Mouse (Mus musculus) limb, embryonic 10.5 days (tissue): ENCODE data around the gene Hs3st5. TPM values are rescaled to one million over a fixed set of nuclear protein-coding genes. Genes with fewer than 3 reads are reported as not detected.

ENCODE experiments used
- DNase-seq: peaks from one replicate; pipeline ENCODE4 v3.0.0-alpha.2; 2017; ENCODE audit warnings: low spot score
- H3K27ac ChIP-seq: fragments of 300-500 bp; sonication (generic); 2 replicates; pipeline ENCODE4 v1.5.1; 2016; ENCODE audit warnings: mild to moderate bottlenecking
- H3K27me3 ChIP-seq: fragments of 300-500 bp; sonication (generic); 2 replicates; pipeline ENCODE4 v1.6.1; 2016; ENCODE audit warnings: low read depth, mild to moderate bottlenecking; ENCODE audit not compliant: poor library complexity, severe bottlenecking
- H3K36me3 ChIP-seq: fragments of 300-500 bp; sonication (generic); 2 replicates; pipeline ENCODE4 v1.6.1; 2016; ENCODE audit warnings: mild to moderate bottlenecking, moderate library complexity
- H3K4me1 ChIP-seq: fragments of 300-500 bp; sonication (generic); 2 replicates; pipeline ENCODE4 v1.6.1; 2016
- H3K4me3 ChIP-seq: fragments of 300-500 bp; sonication (generic); 2 replicates; pipeline ENCODE4 v1.5.1; 2016; ENCODE audit warnings: mild to moderate bottlenecking, moderate library complexity
- H3K9me3 ChIP-seq: fragments of 300-500 bp; sonication (generic); replicated peaks from 2 replicates; pipeline ENCODE4 v1.6.1; 2016; ENCODE audit warnings: mild to moderate bottlenecking
- WGBS: fragments of 180-500 bp; shearing (Covaris S2); methylation state at CpG from one replicate; pipeline ENCODE4 v1.1.7; 2016; 5-methylcytosine and 5-hydroxymethylcytosine counted together
- polyA plus RNA-seq: library from polyadenylated mRNA; unstranded; fragments of >200 nt; fragmentation: Nextera tagmentation; extraction: Ambion mirVana; gene quantifications from 2 replicates; pipeline ENCODE4 v1.2.1, GENCODE M21; 2016

The Hs3st5 gene
- polyA plus RNA-seq, result 0.11 and 0.20 TPM in 2 replicates

DNA sequence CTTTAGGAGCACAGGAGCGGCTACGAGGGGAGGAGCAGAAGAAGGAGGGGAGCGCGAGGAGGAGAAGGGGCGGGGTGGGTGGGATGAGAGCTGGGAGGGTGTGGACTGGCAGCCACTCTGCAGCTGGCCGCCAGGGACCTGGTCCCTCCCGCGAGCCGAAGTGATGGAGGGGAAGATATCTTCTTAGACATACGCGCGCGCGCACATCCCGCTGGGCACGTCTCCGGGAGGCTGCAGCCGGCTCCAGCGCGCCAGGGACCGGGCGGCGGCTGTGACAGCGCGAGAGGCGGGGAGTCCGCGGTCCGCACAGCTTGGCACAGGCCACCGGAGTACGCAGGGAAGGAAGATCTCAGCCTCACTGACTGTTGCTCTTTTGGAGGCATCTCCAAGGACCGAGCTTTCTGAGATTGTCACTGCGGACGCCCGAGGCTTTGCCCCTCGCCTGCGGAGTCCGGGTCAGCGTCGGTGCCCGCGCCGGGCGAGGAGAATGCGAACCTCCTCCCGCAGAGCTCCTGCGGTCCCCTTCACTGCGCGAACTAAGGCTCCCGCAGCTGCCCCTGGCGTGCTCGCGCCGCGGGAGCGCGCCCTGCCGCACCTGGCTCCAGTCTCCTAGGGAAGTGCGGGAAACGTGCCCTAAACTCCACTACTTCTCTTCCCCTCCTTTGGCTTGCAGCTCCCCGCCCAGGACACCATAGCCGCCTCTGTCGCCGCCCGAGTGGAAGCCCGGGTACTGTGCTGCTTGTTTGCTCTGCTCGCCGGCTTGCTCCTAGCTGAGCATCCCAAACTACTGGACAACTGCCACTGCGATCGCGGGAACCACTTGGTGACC is at the start of gene Hs3st5:
TSS of gene Hs3st5 (plus strand) at position 88 of the 829 bp plus-strand sequence.
- H3K9me3 ChIP-seq, result no peaks in the 10 kb centered on the region
- H3K27ac ChIP-seq, result no peak within 1 kb of the TSS
- H3K4me1 ChIP-seq, result peaks cover 19% of the 10 kb centered on the region
- no peaks in the 10 kb centered on the region for H3K36me3 ChIP-seq
- under 1% methylated on average over 71 of the region's 71 CpGs for WGBS
- H3K27me3 ChIP-seq, result peaks cover 64% of the 10 kb centered on the region
- peak; percentile 66 for DNase-seq
- H3K4me3 ChIP-seq, result peak within 1 kb of the TSS; percentile 68

DNA sequence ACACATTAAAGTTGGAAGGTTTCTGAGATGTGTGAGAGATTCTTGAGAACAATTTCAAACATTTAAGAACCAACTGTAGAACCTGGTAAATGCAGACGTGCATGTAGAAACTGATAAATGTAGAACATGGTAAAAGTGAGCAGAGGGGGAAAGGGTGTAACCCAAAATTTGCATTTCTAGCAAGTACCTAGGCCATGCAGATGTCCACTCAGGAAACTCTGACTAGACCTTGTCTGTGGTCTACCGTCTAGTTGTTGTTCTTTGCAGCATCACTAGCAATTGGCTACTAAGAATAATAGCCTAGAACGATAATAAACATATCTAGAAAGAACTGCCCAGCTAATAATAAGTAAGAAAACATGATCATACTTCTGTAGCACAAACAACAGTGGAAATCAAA is 38.0 kb upstream of the Hs3st5 start:
- no peak overlapping the region for H3K4me3 ChIP-seq
- DNase-seq, result no peak
- no peaks in the 10 kb centered on the region for H3K4me1 ChIP-seq
- 92% methylated on average over 3 of the region's 3 CpGs for WGBS
- no peak overlapping the region for H3K27ac ChIP-seq
- H3K27me3 ChIP-seq, result no peaks in the 10 kb centered on the region
- H3K9me3 ChIP-seq, result no peaks in the 10 kb centered on the region
- no peaks in the 10 kb centered on the region for H3K36me3 ChIP-seq

DNA sequence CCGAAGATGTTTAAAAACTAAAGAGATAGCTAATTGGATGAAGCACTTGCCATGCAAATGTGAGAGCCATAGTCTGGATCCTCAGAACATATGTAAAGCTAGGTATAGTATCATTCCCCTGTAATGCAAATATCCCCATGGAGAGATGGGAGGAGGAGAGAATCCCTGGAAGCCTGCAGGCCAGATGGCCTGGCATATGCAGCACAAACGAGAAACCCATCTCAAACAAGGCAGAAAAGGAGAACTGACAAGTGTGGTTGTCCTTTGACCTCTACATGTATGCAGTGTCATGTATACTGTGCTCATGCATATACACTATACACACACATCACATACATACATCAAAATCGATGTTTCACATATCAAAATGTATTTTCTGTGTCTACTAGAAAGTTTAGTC is 35.5 kb upstream of the Hs3st5 start:
- Histone ChIP-seq H3K27ac (no peak overlapping the region), H3K4me1 (no peaks in the 10 kb centered on the region), H3K27me3 (no peaks in the 10 kb centered on the region), H3K4me3 (no peak overlapping the region), H3K36me3 (no peaks in the 10 kb centered on the region), H3K9me3 (no peaks in the 10 kb centered on the region)
- WGBS, result 78% methylated on average over 3 of the region's 3 CpGs
- no peak for DNase-seq

DNA sequence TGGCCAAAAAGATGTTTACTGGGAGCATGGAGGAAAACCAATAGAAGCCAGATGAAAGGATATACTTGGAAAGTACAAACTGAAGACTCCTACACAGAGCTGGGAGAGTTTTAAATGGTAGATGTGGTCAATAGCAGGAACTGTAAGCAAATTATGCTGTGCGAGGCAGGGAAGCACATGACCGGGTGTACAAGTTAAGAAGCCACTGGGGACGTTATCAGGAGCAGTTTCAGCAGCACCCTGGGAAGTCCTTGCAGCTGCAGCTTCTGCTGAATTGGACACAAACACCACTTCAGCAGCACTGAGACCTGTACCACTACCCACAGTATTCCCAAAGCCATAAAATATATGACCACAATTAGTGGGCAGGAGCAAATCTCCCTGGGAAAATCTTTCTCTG is 31.8 kb upstream of the Hs3st5 start:
- H3K27ac ChIP-seq, result no peak overlapping the region
- WGBS, result 57% methylated on average over 3 of the region's 3 CpGs

DNA sequence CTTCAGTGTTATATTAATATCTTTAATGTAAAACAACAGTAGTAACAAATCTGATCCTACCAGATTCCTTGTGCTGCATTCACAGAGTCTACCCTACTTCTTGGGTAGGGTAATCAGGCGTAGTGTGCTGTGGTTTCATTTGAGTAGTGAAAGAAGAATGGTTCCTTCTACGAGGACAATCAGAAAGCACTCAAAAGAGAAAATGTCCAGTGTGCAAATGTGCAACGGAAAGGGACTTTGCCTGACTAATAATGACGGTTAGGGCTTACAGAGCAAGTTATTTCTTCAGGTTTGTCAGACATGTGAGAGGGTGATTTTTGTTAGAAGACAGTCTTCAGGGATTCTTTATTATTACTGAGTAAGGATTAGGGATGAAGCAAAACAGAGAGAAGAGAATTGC is 29.1 kb upstream of the Hs3st5 start:
- DNase-seq, result no peak
- no peaks in the 10 kb centered on the region for H3K9me3 ChIP-seq
- H3K27ac ChIP-seq, result no peak overlapping the region
- H3K36me3 ChIP-seq, result no peaks in the 10 kb centered on the region
- no peaks in the 10 kb centered on the region for H3K4me1 ChIP-seq
- peaks cover 19% of the 10 kb centered on the region; the same call in 1 of the 2 replicates for H3K27me3 ChIP-seq
- no peak overlapping the region for H3K4me3 ChIP-seq
- 90% methylated on average over 4 of the region's 4 CpGs for WGBS

More for the DNA sequence above, 31.8 kb upstream of the Hs3st5 start:
- Histone ChIP-seq H3K27me3 (peaks cover 12% of the 10 kb centered on the region; the same call in 1 of the 2 replicates), H3K9me3 (no peaks in the 10 kb centered on the region), H3K4me3 (no peak overlapping the region), H3K4me1 (no peaks in the 10 kb centered on the region), H3K36me3 (no peaks in the 10 kb centered on the region)
- no peak for DNase-seq

DNA sequence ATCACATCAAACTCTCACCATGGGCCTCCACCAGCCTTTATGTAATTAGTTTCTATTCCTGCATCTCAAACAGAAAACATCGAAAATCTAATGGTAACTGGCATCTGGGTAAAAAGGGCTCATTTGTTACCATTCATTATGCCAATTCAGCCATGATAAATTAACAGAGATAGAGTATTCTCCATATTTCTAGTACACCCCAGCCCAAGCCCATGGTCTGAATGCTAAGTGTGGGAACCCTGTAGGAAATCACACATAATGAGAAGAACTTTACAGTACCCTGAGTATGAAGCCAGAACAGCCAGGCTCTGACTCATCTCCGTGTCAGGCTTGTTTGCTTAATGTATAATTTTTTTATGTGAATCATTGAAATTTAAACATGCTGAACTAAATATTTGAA is 23.3 kb upstream of the Hs3st5 start:
- H3K4me3 ChIP-seq, result no peak overlapping the region
- H3K27ac ChIP-seq, result no peak overlapping the region
- no peak for DNase-seq
- no peaks in the 10 kb centered on the region for H3K36me3 ChIP-seq
- H3K4me1 ChIP-seq, result no peaks in the 10 kb centered on the region
- peaks cover 15% of the 10 kb centered on the region; the same call in 1 of the 2 replicates for H3K27me3 ChIP-seq
- H3K9me3 ChIP-seq, result no peaks in the 10 kb centered on the region
- 82% methylated on average over 2 of the region's 2 CpGs for WGBS

DNA sequence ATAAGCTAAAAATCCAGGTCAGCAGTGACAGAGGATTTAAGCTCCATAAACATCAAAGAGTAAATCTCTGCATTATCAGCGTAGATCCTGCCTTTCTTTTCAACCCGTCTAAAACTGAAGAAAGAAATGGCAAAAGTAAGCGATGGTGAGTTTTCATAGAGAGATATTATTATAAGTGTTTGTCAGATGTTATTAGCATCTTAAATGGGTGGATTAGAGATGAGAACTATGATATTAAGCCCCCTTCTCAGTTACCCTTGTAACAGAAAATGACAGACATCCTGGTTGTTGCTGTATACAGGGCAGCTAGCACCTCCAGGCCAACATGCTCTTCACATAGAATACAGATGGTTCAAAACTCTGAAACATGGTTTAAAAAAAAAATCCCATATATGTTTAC is 22.6 kb upstream of the Hs3st5 start:
- WGBS, result 71% methylated on average over 3 of the region's 3 CpGs

DNA sequence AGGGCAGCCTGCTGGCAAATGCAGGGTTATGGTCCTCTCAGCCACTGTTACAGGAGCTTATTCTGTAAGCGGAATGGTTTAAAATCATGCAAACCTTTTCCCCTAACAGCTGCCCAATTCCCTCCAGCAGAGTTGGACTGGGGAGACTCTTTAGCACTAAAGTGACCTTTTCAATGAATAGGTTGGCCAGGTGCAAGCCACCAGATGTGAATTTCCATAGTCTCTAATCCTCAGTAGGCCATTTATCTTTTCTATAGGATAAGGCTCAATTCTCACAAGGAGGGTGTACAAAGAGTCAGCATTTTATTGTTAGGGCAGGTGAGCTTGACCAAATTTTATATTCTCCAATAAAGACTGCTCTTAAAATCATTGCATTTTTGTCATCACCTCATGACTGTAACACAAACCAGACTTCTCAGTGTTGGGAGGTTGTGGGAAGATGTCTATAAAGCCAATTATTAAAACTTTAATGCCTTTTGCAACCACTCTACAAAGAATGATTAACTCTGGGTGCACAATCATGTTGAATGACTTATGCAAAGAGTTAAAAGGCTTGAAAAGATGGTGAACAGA is 21.8 kb upstream of the Hs3st5 start:
- H3K9me3 ChIP-seq, result no peaks in the 10 kb centered on the region
- peaks cover 16% of the 10 kb centered on the region; the same call in 1 of the 2 replicates for H3K27me3 ChIP-seq
- peak; percentile 36 for DNase-seq
- H3K36me3 ChIP-seq, result no peaks in the 10 kb centered on the region
- 73% methylated on average over 1 of the region's 1 CpGs for WGBS
- no peak overlapping the region for H3K4me3 ChIP-seq
- no peaks in the 10 kb centered on the region for H3K4me1 ChIP-seq
- H3K27ac ChIP-seq, result no peak overlapping the region

More for the DNA sequence above, 22.6 kb upstream of the Hs3st5 start:
- Histone ChIP-seq H3K4me1 (no peaks in the 10 kb centered on the region), H3K4me3 (no peak overlapping the region), H3K27me3 (peaks cover 18% of the 10 kb centered on the region; the same call in 1 of the 2 replicates), H3K36me3 (no peaks in the 10 kb centered on the region), H3K9me3 (no peaks in the 10 kb centered on the region), H3K27ac (no peak overlapping the region)
- DNase-seq, result no peak

DNA sequence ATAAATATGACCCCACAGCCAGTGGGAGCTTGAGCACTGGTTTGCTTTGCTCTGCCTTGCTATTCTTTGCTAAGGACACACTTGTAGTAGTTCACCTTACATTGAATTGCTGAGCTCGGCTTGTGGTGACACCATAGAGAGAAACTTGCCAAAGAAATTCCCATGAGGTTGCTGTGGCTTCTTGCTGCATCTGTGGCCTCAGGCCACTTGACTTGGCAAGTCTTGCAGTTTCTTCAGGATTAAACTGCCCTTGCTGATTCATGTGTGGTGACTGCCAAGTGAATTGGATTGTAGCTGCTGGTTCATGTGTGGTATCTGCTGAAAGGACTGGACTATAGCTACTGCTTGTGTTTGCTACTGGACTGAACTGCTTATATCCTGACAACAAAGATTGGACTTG is 13.0 kb upstream of the Hs3st5 start:
- DNase-seq, result no peak
- no peaks in the 10 kb centered on the region for H3K9me3 ChIP-seq
- H3K36me3 ChIP-seq, result no peaks in the 10 kb centered on the region
- H3K4me3 ChIP-seq, result no peak overlapping the region
- peaks cover 8% of the 10 kb centered on the region; the same call in 1 of the 2 replicates for H3K27me3 ChIP-seq
- H3K4me1 ChIP-seq, result no peaks in the 10 kb centered on the region
- H3K27ac ChIP-seq, result no peak overlapping the region
- WGBS, result 92% methylated on average over 1 of the region's 1 CpGs

DNA sequence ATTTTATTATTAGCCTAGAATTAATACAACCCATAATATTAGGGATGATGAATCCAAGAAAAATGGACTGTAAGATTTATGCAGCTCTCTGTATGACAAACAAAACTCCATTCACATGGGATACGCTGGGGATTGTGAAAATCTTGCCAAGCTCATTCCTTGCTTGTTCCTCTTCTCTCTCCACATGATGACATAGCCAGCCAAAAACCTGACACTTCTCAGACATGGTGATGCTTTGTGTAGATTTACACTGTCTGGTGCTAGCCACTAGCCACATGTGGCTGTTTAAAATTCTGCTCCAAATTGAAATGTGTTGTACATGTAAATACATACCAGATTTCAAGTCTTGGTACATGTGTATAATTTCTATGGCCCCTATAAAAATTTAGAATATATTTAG is 6.9 kb upstream of the Hs3st5 start:
- H3K27ac ChIP-seq, result no peak overlapping the region
- H3K9me3 ChIP-seq, result no peaks in the 10 kb centered on the region
- H3K27me3 ChIP-seq, result peaks cover 7% of the 10 kb centered on the region; the same call in 1 of the 2 replicates
- H3K4me1 ChIP-seq, result no peaks in the 10 kb centered on the region
- H3K36me3 ChIP-seq, result no peaks in the 10 kb centered on the region
- 95% methylated on average over 1 of the region's 1 CpGs for WGBS
- no peak for DNase-seq
- no peak overlapping the region for H3K4me3 ChIP-seq

DNA sequence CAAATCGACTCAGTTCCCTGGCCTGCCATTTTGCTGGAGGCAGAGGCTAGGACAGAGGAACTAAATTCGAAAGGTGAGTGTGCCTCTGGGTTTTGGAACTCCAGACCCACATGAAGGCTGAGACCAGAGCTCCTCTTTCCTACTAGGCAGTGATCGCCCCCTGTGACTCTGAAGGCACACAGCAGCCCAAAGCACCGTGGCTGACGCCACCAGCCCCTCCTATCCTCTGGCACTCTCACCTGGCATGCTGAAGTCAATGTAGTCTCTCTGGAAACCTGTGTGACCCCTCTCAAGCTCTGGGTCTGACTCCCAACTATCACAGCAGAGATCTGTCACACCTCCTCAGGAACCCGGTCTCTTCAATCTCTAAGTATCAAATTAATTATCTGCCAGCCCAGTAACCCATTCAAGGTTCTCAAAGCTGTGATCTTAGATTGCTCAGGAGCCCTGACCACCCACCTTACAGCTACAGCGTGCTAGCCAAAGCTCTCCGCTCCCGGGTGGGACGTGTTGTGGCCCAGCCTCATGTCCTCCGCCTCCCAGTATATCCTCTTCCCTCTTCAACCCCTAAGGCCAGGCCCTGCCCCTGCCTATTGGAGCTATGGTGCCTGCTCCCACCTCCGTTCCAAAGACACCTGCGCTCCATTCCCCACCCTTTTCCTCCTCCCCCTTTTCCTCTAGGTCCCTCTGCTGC is 434 bp upstream of the Hs3st5 start:
- Histone ChIP-seq H3K9me3 (no peaks in the 10 kb centered on the region), H3K36me3 (no peaks in the 10 kb centered on the region), H3K4me3 (peak overlapping the region; percentile 68), H3K4me1 (peaks cover 19% of the 10 kb centered on the region), H3K27me3 (peaks cover 64% of the 10 kb centered on the region), H3K27ac (no peak overlapping the region)
- peak; percentile 40 for DNase-seq
- WGBS, result 7% methylated on average over 13 of the region's 13 CpGs

DNA sequence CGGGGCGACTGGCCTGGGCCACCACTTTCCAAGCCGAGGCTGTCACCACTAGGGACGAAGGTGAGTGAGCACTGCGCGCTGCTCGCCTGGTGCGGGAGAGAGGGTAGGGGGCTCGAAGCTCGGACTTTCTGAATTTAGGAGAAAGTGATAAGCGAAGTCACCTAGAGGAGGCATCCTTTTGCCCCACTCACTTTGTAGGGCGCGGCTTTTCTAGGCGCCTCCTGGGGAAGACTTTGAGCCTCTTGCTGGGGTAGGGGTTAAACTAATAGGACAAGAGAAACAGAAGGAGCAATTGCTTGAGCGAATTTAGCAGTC is 899 bp downstream of the Hs3st5 start:
- WGBS, result under 1% methylated on average over 15 of the region's 15 CpGs
- no peaks in the 10 kb centered on the region for H3K9me3 ChIP-seq
- H3K27ac ChIP-seq, result no peak overlapping the region
- DNase-seq, result no peak
- H3K4me3 ChIP-seq, result peak overlapping the region; percentile 68
- H3K4me1 ChIP-seq, result peaks cover 19% of the 10 kb centered on the region
- peaks cover 64% of the 10 kb centered on the region for H3K27me3 ChIP-seq
- H3K36me3 ChIP-seq, result no peaks in the 10 kb centered on the region

DNA sequence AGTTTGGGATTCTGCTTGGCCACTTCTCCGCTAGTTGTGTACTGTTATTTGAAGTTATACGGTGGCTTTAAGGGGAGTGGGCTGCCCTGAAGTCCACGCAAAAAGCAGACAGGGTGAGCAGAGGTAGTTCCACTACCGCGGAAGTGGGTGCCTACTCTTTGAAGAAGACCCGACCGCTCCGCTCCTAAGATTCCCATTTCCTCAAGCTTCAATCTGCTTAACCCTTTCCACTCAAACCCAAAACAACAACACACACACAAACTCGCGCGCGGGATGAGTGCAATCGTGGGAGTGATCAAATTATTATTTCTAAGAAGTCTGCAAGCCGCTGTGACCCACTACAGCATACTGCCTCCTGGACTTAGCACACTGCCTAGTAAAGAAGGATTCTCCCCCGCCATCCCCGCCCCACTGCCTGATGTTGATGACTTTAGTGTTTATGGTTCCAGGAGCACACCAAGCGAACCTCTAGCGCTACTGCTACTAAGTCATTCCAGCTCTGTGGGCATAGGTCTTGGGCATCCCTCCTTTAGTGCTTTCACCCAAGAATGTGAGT is 1.5 kb downstream of the Hs3st5 start:
- DNase-seq, result peak; percentile 30
- H3K4me1 ChIP-seq, result peaks cover 19% of the 10 kb centered on the region
- H3K27me3 ChIP-seq, result peaks cover 64% of the 10 kb centered on the region
- H3K4me3 ChIP-seq, result peak overlapping the region; percentile 68
- under 1% methylated on average over 18 of the region's 18 CpGs for WGBS
- H3K9me3 ChIP-seq, result no peaks in the 10 kb centered on the region
- H3K27ac ChIP-seq, result no peak overlapping the region
- H3K36me3 ChIP-seq, result no peaks in the 10 kb centered on the region
